Mouse (Mus musculus): ENCODE measurements around the gene Tenm2. TPM values are rescaled to one million over a fixed set of nuclear protein-coding genes. Genes with fewer than 3 reads are reported as not detected.

Gene Tenm2
- polyA plus RNA-seq, 1 experiment from 2014 or later, result not detected

GRCm38 (mm10) chr11:35991846-35992245, 1243.9 kb downstream of the Tenm2 start:
- no peak for ATAC-seq
- TF ChIP-seq EP300 (IDR thresholded peaks at IDR 0.05; ENCODE audit: low read depth), result no peak
- TF ChIP-seq CTCF (IDR thresholded peaks at IDR 0.05; ENCODE audit: low read depth), result no peak
- no peaks in the 10 kb centered on the region for H3K9me3 ChIP-seq (ENCODE audit: low read length)
- H3K9ac ChIP-seq (replicated peaks), result no peak overlapping the region
- H3K27ac ChIP-seq (ENCODE audit: low read depth), result no peak overlapping the region
- no peaks in the 10 kb centered on the region for H3K36me3 ChIP-seq (replicated peaks; ENCODE audit: insufficient read depth, low read length)
- no peaks in the 10 kb centered on the region for H3K27me3 ChIP-seq (ENCODE audit: insufficient read depth, low read length)
- H3K4me2 ChIP-seq (ENCODE audit: low read depth, low read length), result no peak overlapping the region
- 76% methylated on average over 2 of the region's 2 CpGs for WGBS (ENCODE audit: insufficient replicate concordance)
- no peak for DNase-seq
- H3K4me3 ChIP-seq (ENCODE audit: low read depth, low read length), result no peak overlapping the region
- H3K4me1 ChIP-seq (ENCODE audit: insufficient read depth), result no peaks in the 10 kb centered on the region

GRCm38 (mm10) chr11:35989967-35990366, 1245.8 kb downstream of the Tenm2 start:
- DNase-seq, result no peak
- H3K9me3 ChIP-seq (ENCODE audit: low read length), result no peaks in the 10 kb centered on the region
- no peak overlapping the region for H3K9ac ChIP-seq (replicated peaks)
- WGBS (ENCODE audit: insufficient replicate concordance), result 64% methylated on average over 4 of the region's 4 CpGs
- TF ChIP-seq EP300 (IDR thresholded peaks at IDR 0.05; ENCODE audit: low read depth), result no peak
- TF ChIP-seq CTCF (IDR thresholded peaks at IDR 0.05; ENCODE audit: low read depth), result no peak
- H3K4me3 ChIP-seq (ENCODE audit: low read depth, low read length), result no peak overlapping the region
- no peak overlapping the region for H3K4me2 ChIP-seq (ENCODE audit: low read depth, low read length)
- H3K27me3 ChIP-seq (ENCODE audit: insufficient read depth, low read length), result 0 out of 2 replicates have a peak, but pooled peaks cover 4% of the 10 kb centered on the region
- H3K4me1 ChIP-seq (ENCODE audit: insufficient read depth), result peaks cover 3% of the 10 kb centered on the region; the same call in 1 of the 2 replicates
- ATAC-seq, result no peak
- H3K36me3 ChIP-seq (replicated peaks; ENCODE audit: insufficient read depth, low read length), result no peaks in the 10 kb centered on the region
- no peak overlapping the region for H3K27ac ChIP-seq (ENCODE audit: low read depth)

GRCm38 (mm10) chr11:35985841-35986393, 1249.8 kb downstream of the Tenm2 start:
- TF ChIP-seq CTCF (IDR thresholded peaks at IDR 0.05; ENCODE audit: low read depth), result peak; percentile 29; the same call in 1 of the 2 replicates
- no peak for TF ChIP-seq EP300 (IDR thresholded peaks at IDR 0.05; ENCODE audit: low read depth)
- Histone ChIP-seq H3K4me1 (ENCODE audit: insufficient read depth) (peaks cover 3% of the 10 kb centered on the region; the same call in 1 of the 2 replicates), H3K9ac (replicated peaks) (no peak overlapping the region), H3K27me3 (ENCODE audit: insufficient read depth, low read length) (0 out of 2 replicates have a peak, but pooled peaks cover 4% of the 10 kb centered on the region), H3K36me3 (replicated peaks; ENCODE audit: insufficient read depth, low read length) (no peaks in the 10 kb centered on the region), H3K9me3 (ENCODE audit: low read length) (no peaks in the 10 kb centered on the region), H3K27ac (ENCODE audit: low read depth) (no peak overlapping the region), H3K4me3 (ENCODE audit: low read depth, low read length) (no peak overlapping the region), H3K4me2 (ENCODE audit: low read depth, low read length) (0 out of 2 replicates have a peak overlapping the region, but pooled peaks have one; percentile 18)
- 1% methylated on average over 19 of the region's 19 CpGs for WGBS (ENCODE audit: insufficient replicate concordance)
- no peak for ATAC-seq
- no peak for DNase-seq

- Histone ChIP-seq H3K4me1 (ENCODE audit: insufficient read depth) (peaks cover 3% of the 10 kb centered on the region; the same call in 1 of the 2 replicates), H3K27ac (ENCODE audit: low read depth) (no peak overlapping the region), H3K4me2 (ENCODE audit: low read depth, low read length) (no peak overlapping the region), H3K9ac (replicated peaks) (no peak overlapping the region), H3K9me3 (ENCODE audit: low read length) (no peaks in the 10 kb centered on the region), H3K36me3 (replicated peaks; ENCODE audit: insufficient read depth, low read length) (no peaks in the 10 kb centered on the region), H3K27me3 (ENCODE audit: insufficient read depth, low read length) (peaks cover 15% of the 10 kb centered on the region), H3K4me3 (ENCODE audit: low read depth, low read length) (no peak overlapping the region)
- TF ChIP-seq EP300 (IDR thresholded peaks at IDR 0.05; ENCODE audit: low read depth), result no peak
- TF ChIP-seq CTCF (IDR thresholded peaks at IDR 0.05; ENCODE audit: low read depth), result no peak
- 71% methylated on average over 3 of the region's 3 CpGs for WGBS (ENCODE audit: insufficient replicate concordance)
- ATAC-seq (no peak), DNase-seq (no peak)
Observed at GRCm38 (mm10) chr11:35982734-35983133, 1253.0 kb downstream of the Tenm2 start.

GRCm38 (mm10) chr11:35980411-35980917, 1255.3 kb downstream of the Tenm2 start, which contains the start of gene Wwc1:
Gene Wwc1, minus strand, starts transcription at chr11:35980527.
- Histone ChIP-seq H3K9ac (replicated peaks) (peak within 1 kb of the TSS; percentile 63), H3K4me2 (ENCODE audit: low read depth, low read length) (peak within 1 kb of the TSS; percentile 71), H3K4me1 (ENCODE audit: insufficient read depth) (no peaks in the 10 kb centered on the region; the same call in 1 of the 2 replicates), H3K27ac (ENCODE audit: low read depth) (peak within 1 kb of the TSS; percentile 69; the same call in 1 of the 2 replicates), H3K36me3 (replicated peaks; ENCODE audit: insufficient read depth, low read length) (no peaks in the 10 kb centered on the region), H3K9me3 (ENCODE audit: low read length) (no peaks in the 10 kb centered on the region), H3K4me3 (ENCODE audit: low read depth, low read length) (peak within 1 kb of the TSS; percentile 59), H3K27me3 (ENCODE audit: insufficient read depth, low read length) (peaks cover 11% of the 10 kb centered on the region)
- TF ChIP-seq CTCF (IDR thresholded peaks at IDR 0.05; ENCODE audit: low read depth) (peak; percentile 32), EP300 (IDR thresholded peaks at IDR 0.05; ENCODE audit: low read depth) (no peak)
- DNase-seq (peak; percentile 70), ATAC-seq (peak; percentile 79)
- under 1% methylated on average over 35 of the region's 47 CpGs for WGBS (ENCODE audit: insufficient replicate concordance)

- whole genome bisulfite sequencing (ENCODE audit: insufficient replicate concordance), result 1% methylated on average over 52 of the region's 66 CpGs
- ATAC-seq (peak; percentile 59), DNase-seq (peak; percentile 35)
- no peak for TF ChIP-seq CTCF (IDR thresholded peaks at IDR 0.05; ENCODE audit: low read depth)
- TF ChIP-seq EP300 (IDR thresholded peaks at IDR 0.05; ENCODE audit: low read depth), result no peak
- Histone ChIP-seq H3K4me3 (ENCODE audit: low read depth, low read length) (peak overlapping the region; percentile 59), H3K27me3 (ENCODE audit: insufficient read depth, low read length) (peaks cover 11% of the 10 kb centered on the region), H3K4me2 (ENCODE audit: low read depth, low read length) (peak overlapping the region; percentile 71), H3K9me3 (ENCODE audit: low read length) (no peaks in the 10 kb centered on the region), H3K36me3 (replicated peaks; ENCODE audit: insufficient read depth, low read length) (no peaks in the 10 kb centered on the region), H3K9ac (replicated peaks) (peak overlapping the region; percentile 63), H3K4me1 (ENCODE audit: insufficient read depth) (no peaks in the 10 kb centered on the region; the same call in 1 of the 2 replicates), H3K27ac (ENCODE audit: low read depth) (peak overlapping the region; percentile 69; the same call in 1 of the 2 replicates)
Observed at GRCm38 (mm10) chr11:35979733-35980410, 1255.9 kb downstream of the Tenm2 start.
